26 mouse cellular contexts compared by ENCODE assay signal in the genomic region with DNA sequence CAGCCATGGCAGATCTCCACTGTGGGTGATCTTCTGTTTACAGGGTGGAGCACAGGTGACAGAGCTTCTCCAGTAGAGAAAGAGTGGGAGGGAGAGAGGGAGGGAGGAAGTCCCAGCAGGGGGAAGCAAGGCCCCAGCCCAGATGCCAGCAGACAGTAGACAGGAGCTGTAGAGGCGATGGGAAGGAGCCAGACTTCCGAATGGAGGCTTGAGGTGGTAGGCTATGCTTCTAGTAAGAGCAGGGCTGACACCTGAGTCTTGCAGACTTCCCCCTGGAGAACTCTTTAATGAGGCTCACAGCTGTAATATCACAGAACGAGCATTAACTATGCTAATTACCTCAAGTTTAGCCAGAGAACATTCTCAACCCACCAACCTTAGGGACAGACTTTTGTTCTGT.
DNase-seq lines count a peak whose midpoint lies in the region; ATAC-seq and TF ChIP-seq lines count a peak whose summit lies in the region.
"Had no signal": no experiment of that assay in that cellular context is flagged by ENCODE, and none has a peak within 500 bp of the region (broad histone marks: within the 10 kb centered on the region; RNA-seq: fewer than 3 reads in every experiment).

No protein-coding gene starts in this region.

- ATAC-seq in forebrain, embryonic 11.5 days (replicated peaks; ENCODE audit: low FRiP score) = no peak
- no peak for ATAC-seq in forebrain, embryonic 16.5 days
- peak; percentile 38; the same call in 1 of the 2 replicates for ATAC-seq in hindbrain, embryonic 16.5 days
- ATAC-seq in hindbrain, embryonic 11.5 days (ENCODE audit: low FRiP score) = no peak
- ATAC-seq in embryonic facial prominence, embryonic 15.5 days (ENCODE audit: insufficient number of reproducible peaks, low FRiP score, low TSS enrichment, low read depth) = peak; percentile 55; the same call in 1 of the 2 replicates
- ATAC-seq: CD4-positive, CD25-positive, alpha-beta regulatory T cell, adult 4 months; forebrain, embryonic 13.5 days; liver, embryonic 12.5 days had no signal

- no peak overlapping the region for H3K9ac ChIP-seq in forebrain, embryonic 11.5 days (ENCODE audit: low read length)
- H3K9ac ChIP-seq in forebrain, embryonic 16.5 days (replicated peaks; ENCODE audit: low read depth, low read length) = no peak overlapping the region
- H3K9ac ChIP-seq in hindbrain, embryonic 16.5 days (ENCODE audit: low read depth, low read length) = no peak overlapping the region
- no peak overlapping the region for H3K9ac ChIP-seq in hindbrain, embryonic 11.5 days (ENCODE audit: low read depth, low read length)
- no peak overlapping the region for H3K9ac ChIP-seq in embryonic facial prominence, embryonic 15.5 days
- H3K9ac ChIP-seq: forebrain, embryonic 13.5 days; limb, embryonic 13.5 days; liver, embryonic 12.5 days had no signal

- H3K27ac ChIP-seq in forebrain, embryonic 11.5 days (ENCODE audit: low read depth, low read length) = no peak overlapping the region
- H3K27ac ChIP-seq in forebrain, embryonic 16.5 days (ENCODE audit: low read length) = no peak overlapping the region
- peak overlapping the region; percentile 12; the same call in 1 of the 2 replicates for H3K27ac ChIP-seq in hindbrain, embryonic 16.5 days (ENCODE audit: low read depth, low read length)
- no peak overlapping the region for H3K27ac ChIP-seq in hindbrain, embryonic 11.5 days (ENCODE audit: low read depth, low read length)
- H3K27ac ChIP-seq in embryonic facial prominence, embryonic 15.5 days (replicated peaks) = no peak overlapping the region
- H3K27ac ChIP-seq: forebrain, embryonic 13.5 days; layer of hippocampus, adult 2 months; limb, embryonic 13.5 days; liver, embryonic 12.5 days had no signal

- WGBS in forebrain, embryonic 11.5 days = 46% methylated on average over 3 of the region's 3 CpGs
- WGBS in forebrain, embryonic 16.5 days = 29% methylated on average over 3 of the region's 3 CpGs
- 29% methylated on average over 3 of the region's 3 CpGs for WGBS in hindbrain, embryonic 16.5 days
- WGBS in hindbrain, embryonic 11.5 days = 24% methylated on average over 3 of the region's 3 CpGs
- WGBS in embryonic facial prominence, embryonic 15.5 days = 30% methylated on average over 3 of the region's 3 CpGs

- TF ChIP-seq CTCF in brain, embryonic 14.5 days (IDR thresholded peaks at IDR 0.05; ENCODE audit: borderline replicate concordance, extremely low read depth, insufficient read depth, insufficient read length) = no peak

- H3K36me3 ChIP-seq in forebrain, embryonic 11.5 days (ENCODE audit: control insufficient read depth, insufficient read depth, low read length) = no peaks in the 10 kb centered on the region
- H3K36me3 ChIP-seq in forebrain, embryonic 16.5 days (ENCODE audit: control insufficient read depth, insufficient read depth) = no peaks in the 10 kb centered on the region
- no peaks in the 10 kb centered on the region for H3K36me3 ChIP-seq in hindbrain, embryonic 16.5 days (ENCODE audit: control insufficient read depth, insufficient read depth, low read length)
- H3K36me3 ChIP-seq in hindbrain, embryonic 11.5 days (ENCODE audit: control insufficient read depth, insufficient read depth, low read length) = no peaks in the 10 kb centered on the region
- H3K36me3 ChIP-seq in embryonic facial prominence, embryonic 15.5 days = no peaks in the 10 kb centered on the region
- H3K36me3 ChIP-seq: limb, embryonic 13.5 days; liver, embryonic 12.5 days; midbrain, embryonic 10.5 days had no signal

- no peak overlapping the region for H3K4me3 ChIP-seq in forebrain, embryonic 11.5 days (ENCODE audit: low read depth, low read length)
- H3K4me3 ChIP-seq in forebrain, embryonic 16.5 days (replicated peaks; ENCODE audit: low read length) = no peak overlapping the region
- H3K4me3 ChIP-seq in hindbrain, embryonic 16.5 days (ENCODE audit: low read length) = no peak overlapping the region
- H3K4me3 ChIP-seq in hindbrain, embryonic 11.5 days (ENCODE audit: low read depth, low read length) = no peak overlapping the region
- no peak overlapping the region for H3K4me3 ChIP-seq in embryonic facial prominence, embryonic 15.5 days (replicated peaks)
- H3K4me3 ChIP-seq: forebrain, embryonic 13.5 days; layer of hippocampus, adult 2 months; limb, embryonic 13.5 days; liver, embryonic 12.5 days; midbrain, embryonic 10.5 days had no signal

- no peaks in the 10 kb centered on the region for H3K9me3 ChIP-seq in forebrain, embryonic 11.5 days (ENCODE audit: control insufficient read depth, low read length)
- no peaks in the 10 kb centered on the region for H3K9me3 ChIP-seq in forebrain, embryonic 16.5 days (ENCODE audit: control insufficient read depth, low read length)
- no peaks in the 10 kb centered on the region for H3K9me3 ChIP-seq in hindbrain, embryonic 16.5 days (ENCODE audit: control insufficient read depth, low read length)
- H3K9me3 ChIP-seq in hindbrain, embryonic 11.5 days (ENCODE audit: control insufficient read depth, low read length) = no peaks in the 10 kb centered on the region
- no peaks in the 10 kb centered on the region for H3K9me3 ChIP-seq in embryonic facial prominence, embryonic 15.5 days (replicated peaks)
- H3K9me3 ChIP-seq: forebrain, embryonic 13.5 days; limb, embryonic 13.5 days; liver, embryonic 12.5 days; midbrain, embryonic 10.5 days had no signal

- no peak overlapping the region for H3K4me2 ChIP-seq in forebrain, embryonic 11.5 days (ENCODE audit: low read depth, low read length, severe bottlenecking)
- no peak overlapping the region for H3K4me2 ChIP-seq in forebrain, embryonic 16.5 days (ENCODE audit: low read length)
- no peak overlapping the region for H3K4me2 ChIP-seq in hindbrain, embryonic 16.5 days (ENCODE audit: low read length)
- H3K4me2 ChIP-seq in hindbrain, embryonic 11.5 days (replicated peaks; ENCODE audit: low read depth, low read length) = no peak overlapping the region
- no peak overlapping the region for H3K4me2 ChIP-seq in embryonic facial prominence, embryonic 15.5 days (replicated peaks)
- H3K4me2 ChIP-seq: forebrain, embryonic 13.5 days; limb, embryonic 13.5 days; liver, embryonic 12.5 days had no signal

- TF ChIP-seq POLR2A in brain, embryonic 14.5 days (IDR thresholded peaks at IDR 0.05; ENCODE audit: borderline replicate concordance, extremely low read depth, insufficient read depth, insufficient read length, poor library complexity, severe bottlenecking) = no peak

- no peaks in the 10 kb centered on the region for H3K27me3 ChIP-seq in forebrain, embryonic 11.5 days (ENCODE audit: control insufficient read depth, insufficient read depth, low read length)
- H3K27me3 ChIP-seq in forebrain, embryonic 16.5 days (replicated peaks; ENCODE audit: control insufficient read depth, insufficient read depth, low read length) = no peaks in the 10 kb centered on the region
- no peaks in the 10 kb centered on the region for H3K27me3 ChIP-seq in hindbrain, embryonic 16.5 days (replicated peaks; ENCODE audit: control insufficient read depth, insufficient read depth, low read length)
- no peaks in the 10 kb centered on the region for H3K27me3 ChIP-seq in hindbrain, embryonic 11.5 days (ENCODE audit: control insufficient read depth, insufficient read depth, low read length)
- no peaks in the 10 kb centered on the region for H3K27me3 ChIP-seq in embryonic facial prominence, embryonic 15.5 days
- H3K27me3 ChIP-seq: forebrain, embryonic 13.5 days had no signal

- DNase-seq in forebrain, embryonic 11.5 days (ENCODE audit: low spot score) = peak; percentile 37
- no peak for DNase-seq in hindbrain, embryonic 11.5 days (ENCODE audit: low spot score)
- DNase-seq in brain, embryonic 14.5 days (ENCODE audit: low read depth) = peak; percentile 16
- no peak for DNase-seq in ovary, adult 18-20 months (ENCODE audit: low spot score)
- DNase-seq: adrenal gland, postnatal 36 days; cerebellum, adult 18-20 months; cerebellum, postnatal 14 days; gastrocnemius, postnatal 14 days; heart, adult 11 months; heart, postnatal 36 days; kidney, adult 9 months; kidney, postnatal 25 days; layer of hippocampus, postnatal 36 days; lung, adult 18-20 months; lung, postnatal 10 days; retina, postnatal 1 day; right cerebral cortex, postnatal 25 days had no signal

- no peaks in the 10 kb centered on the region for H3K4me1 ChIP-seq in forebrain, embryonic 11.5 days (replicated peaks; ENCODE audit: control insufficient read depth, insufficient read depth, low read length)
- no peaks in the 10 kb centered on the region for H3K4me1 ChIP-seq in forebrain, embryonic 16.5 days (replicated peaks; ENCODE audit: control insufficient read depth, insufficient read depth, low read length)
- no peaks in the 10 kb centered on the region; the same call in 1 of the 2 replicates for H3K4me1 ChIP-seq in hindbrain, embryonic 16.5 days (ENCODE audit: control insufficient read depth, insufficient read depth, low read depth, low read length)
- H3K4me1 ChIP-seq in hindbrain, embryonic 11.5 days (replicated peaks; ENCODE audit: control insufficient read depth, insufficient read depth, low read length) = no peaks in the 10 kb centered on the region
- peaks cover 7% of the 10 kb centered on the region for H3K4me1 ChIP-seq in embryonic facial prominence, embryonic 15.5 days

Comparison
In these comparisons a context has a peak if more than half of its experiments do, and no peak if none do; other contexts are left out.
1. ATAC-seq: peak in hindbrain, embryonic 16.5 days (single experiment) and embryonic facial prominence, embryonic 15.5 days (single experiment); none in forebrain, embryonic 11.5 days (single experiment), forebrain, embryonic 16.5 days (single experiment) and hindbrain, embryonic 11.5 days (single experiment).
2. DNase-seq: peak in forebrain, embryonic 11.5 days (single experiment) and brain, embryonic 14.5 days (single experiment); none in hindbrain, embryonic 11.5 days (single experiment) and ovary, adult 18-20 months (single experiment).